Mouse (Mus musculus): ENCODE measurements around the gene Rpsa.

- TF ChIP-seq GATA1 (IDR thresholded peaks at IDR 0.05; ENCODE audit: low read length) (no peak), TAL1 (IDR thresholded peaks at IDR 0.05; ENCODE audit: low read length) (no peak)
Measured at GRCm38 (mm10) chr9:120151906-120152399, 24.5 kb downstream of the Rpsa start.
